Mouse (Mus musculus) brain, embryonic 14.5 days (tissue): ENCODE results near the gene Slc22a23.

Experiments used
- CTCF ChIP-seq: fragments of 200-500 bp; IDR thresholded peaks from 2 replicates; pipeline ENCODE4 v1.5.1; 2012; ENCODE audit warnings: inconsistent platforms, mild to moderate bottlenecking, moderate library complexity, borderline replicate concordance; ENCODE audit not compliant: insufficient read depth, insufficient read length; ENCODE audit errors: extremely low read depth
- POLR2A ChIP-seq: fragments of 200-500 bp; IDR thresholded peaks from 2 replicates; pipeline ENCODE4 v1.6.1; 2012; ENCODE audit warnings: mild to moderate bottlenecking, inconsistent platforms, borderline replicate concordance; ENCODE audit not compliant: poor library complexity, insufficient read depth, insufficient read length, severe bottlenecking; ENCODE audit errors: extremely low read depth

GRCm38 (mm10) chr13:34130226-34130731 is 214.7 kb downstream of the Slc22a23 start, which contains the start of gene Tubb2b:
- TF ChIP-seq CTCF (no peak), POLR2A (peak; percentile 73; the same call in 1 of the 2 replicates)
